In genomic region chr6:124719354-124719978, GRCm38 (mm10) we compare ENCODE assay signal across 10 mouse cellular contexts. TPM values are rescaled to one million over a fixed set of nuclear protein-coding genes. Genes with fewer than 3 reads are reported as not detected.
DNase-seq lines count a peak whose midpoint lies in the region; ATAC-seq and TF ChIP-seq lines count a peak whose summit lies in the region.
"Had no signal": no experiment of that assay in that cellular context is flagged by ENCODE, and none has a peak within 500 bp of the region (broad histone marks: within the 10 kb centered on the region; RNA-seq: fewer than 3 reads in every experiment).

No protein-coding gene starts in this region.

- H3K27ac ChIP-seq in hindbrain, embryonic 12.5 days = no peak overlapping the region
- H3K27ac ChIP-seq in hindbrain, embryonic 11.5 days (ENCODE audit: low read depth, low read length) = no peak overlapping the region
- H3K27ac ChIP-seq in embryonic facial prominence, embryonic 13.5 days = peak overlapping the region; percentile 73
- peak overlapping the region; percentile 32; the same call in 1 of the 2 replicates for H3K27ac ChIP-seq in liver, adult 2 months (replicated peaks; ENCODE audit: insufficient read depth, low read depth, low read length)
- H3K27ac ChIP-seq in hindbrain, embryonic 14.5 days = no peak overlapping the region

- 0 out of 2 replicates have a peak overlapping the region, but pooled peaks have one; percentile 8 for H3K4me2 ChIP-seq in hindbrain, embryonic 12.5 days (replicated peaks)
- H3K4me2 ChIP-seq in hindbrain, embryonic 11.5 days (replicated peaks; ENCODE audit: low read depth, low read length) = no peak overlapping the region
- peak overlapping the region; percentile 49 for H3K4me2 ChIP-seq in embryonic facial prominence, embryonic 13.5 days
- H3K4me2 ChIP-seq in hindbrain, embryonic 14.5 days (replicated peaks) = no peak overlapping the region

- TF ChIP-seq POLR2A in liver, adult 2 months (IDR thresholded peaks at IDR 0.05; ENCODE audit: extremely low read depth, insufficient read depth, low read length) = no peak

- no peak for DNase-seq in hindbrain, embryonic 11.5 days (ENCODE audit: low spot score)
- DNase-seq in ES-CJ7 (ENCODE audit: low read depth, low spot score) = peak; percentile 59
- DNase-seq in liver, adult 2 months (ENCODE audit: extremely low read depth, low read depth, low spot score) = peak; percentile 92
- DNase-seq in Muller cell, postnatal 12 days (ENCODE audit: inconsistent ontology term) = no peak
- no peak for DNase-seq in hindbrain, embryonic 14.5 days (ENCODE audit: low spot score)

- peaks cover 3% of the 10 kb centered on the region; the same call in 1 of the 2 replicates for H3K4me1 ChIP-seq in hindbrain, embryonic 12.5 days
- no peaks in the 10 kb centered on the region for H3K4me1 ChIP-seq in hindbrain, embryonic 11.5 days (replicated peaks; ENCODE audit: control insufficient read depth, insufficient read depth, low read length)
- 0 out of 2 replicates have a peak, but pooled peaks cover 7% of the 10 kb centered on the region for H3K4me1 ChIP-seq in embryonic facial prominence, embryonic 13.5 days
- H3K4me1 ChIP-seq in liver, adult 2 months (ENCODE audit: control insufficient read depth, insufficient read depth, low read length) = peaks cover 10% of the 10 kb centered on the region
- H3K4me1 ChIP-seq in hindbrain, embryonic 14.5 days (replicated peaks; ENCODE audit: control insufficient read depth, insufficient read depth, low read length) = no peaks in the 10 kb centered on the region

- H3K27me3 ChIP-seq in hindbrain, embryonic 12.5 days = no peaks in the 10 kb centered on the region
- H3K27me3 ChIP-seq in hindbrain, embryonic 11.5 days (ENCODE audit: control insufficient read depth, insufficient read depth, low read length) = no peaks in the 10 kb centered on the region
- H3K27me3 ChIP-seq in embryonic facial prominence, embryonic 13.5 days = no peaks in the 10 kb centered on the region
- no peaks in the 10 kb centered on the region for H3K27me3 ChIP-seq in liver, adult 2 months (ENCODE audit: control insufficient read depth, insufficient read depth, low read length)
- no peaks in the 10 kb centered on the region for H3K27me3 ChIP-seq in hindbrain, embryonic 14.5 days (ENCODE audit: control insufficient read depth, insufficient read depth, low read length)

- peak overlapping the region; percentile 27; the same call in 1 of the 2 replicates for H3K9ac ChIP-seq in hindbrain, embryonic 12.5 days
- no peak overlapping the region for H3K9ac ChIP-seq in hindbrain, embryonic 11.5 days (ENCODE audit: low read depth, low read length)
- peak overlapping the region; percentile 65 for H3K9ac ChIP-seq in embryonic facial prominence, embryonic 13.5 days
- no peak overlapping the region for H3K9ac ChIP-seq in liver, adult 2 months (ENCODE audit: low read depth, low read length)
- H3K9ac ChIP-seq in hindbrain, embryonic 14.5 days = no peak overlapping the region

- H3K36me3 ChIP-seq in hindbrain, embryonic 12.5 days = peaks cover 34% of the 10 kb centered on the region
- peaks cover 13% of the 10 kb centered on the region for H3K36me3 ChIP-seq in hindbrain, embryonic 11.5 days (ENCODE audit: control insufficient read depth, insufficient read depth, low read length)
- peaks cover 31% of the 10 kb centered on the region for H3K36me3 ChIP-seq in embryonic facial prominence, embryonic 13.5 days
- H3K36me3 ChIP-seq in liver, adult 2 months (ENCODE audit: control insufficient read depth, insufficient read depth, low read length) = peaks cover 15% of the 10 kb centered on the region
- H3K36me3 ChIP-seq in hindbrain, embryonic 14.5 days (replicated peaks; ENCODE audit: control insufficient read depth, insufficient read depth) = peaks cover 30% of the 10 kb centered on the region

- 69% methylated on average over 7 of the region's 7 CpGs for WGBS in hindbrain, embryonic 12.5 days
- WGBS in hindbrain, embryonic 11.5 days = 67% methylated on average over 6 of the region's 7 CpGs
- 58% methylated on average over 7 of the region's 7 CpGs for WGBS in embryonic facial prominence, embryonic 13.5 days
- WGBS in liver, adult 2 months = 45% methylated on average over 7 of the region's 7 CpGs
- 72% methylated on average over 7 of the region's 7 CpGs for WGBS in hindbrain, embryonic 14.5 days

- H3K4me3 ChIP-seq in hindbrain, embryonic 12.5 days = no peak overlapping the region
- no peak overlapping the region for H3K4me3 ChIP-seq in hindbrain, embryonic 11.5 days (ENCODE audit: low read depth, low read length)
- H3K4me3 ChIP-seq in embryonic facial prominence, embryonic 13.5 days = peak overlapping the region; percentile 39
- H3K4me3 ChIP-seq in liver, adult 2 months (ENCODE audit: insufficient read depth, low read depth, low read length) = no peak overlapping the region
- no peak overlapping the region for H3K4me3 ChIP-seq in hindbrain, embryonic 14.5 days (replicated peaks; ENCODE audit: low read length)

- H3K79me2 ChIP-seq in liver, adult 2 months (ENCODE audit: control insufficient read depth, insufficient read depth, low read length) = no peaks in the 10 kb centered on the region

- H3K9me3 ChIP-seq in hindbrain, embryonic 12.5 days (replicated peaks) = no peaks in the 10 kb centered on the region
- H3K9me3 ChIP-seq in hindbrain, embryonic 11.5 days (ENCODE audit: control insufficient read depth, low read length) = no peaks in the 10 kb centered on the region
- no peaks in the 10 kb centered on the region for H3K9me3 ChIP-seq in embryonic facial prominence, embryonic 13.5 days
- H3K9me3 ChIP-seq in hindbrain, embryonic 14.5 days (ENCODE audit: control insufficient read depth, low read length) = no peaks in the 10 kb centered on the region

- no peak for TF ChIP-seq CTCF in liver, adult 2 months (IDR thresholded peaks at IDR 0.05; ENCODE audit: low read depth, low read length)

- ATAC-seq in hindbrain, embryonic 12.5 days (ENCODE audit: low FRiP score) = no peak
- ATAC-seq in hindbrain, embryonic 11.5 days (ENCODE audit: low FRiP score) = no peak
- no peak for ATAC-seq in embryonic facial prominence, embryonic 13.5 days (ENCODE audit: insufficient number of reproducible peaks, insufficient read depth, low FRiP score, low TSS enrichment, low read depth)
- ATAC-seq in cerebellum, adult (ENCODE audit: insufficient number of reproducible peaks, low FRiP score, low TSS enrichment) = no peak
- no peak for ATAC-seq in hindbrain, embryonic 14.5 days (ENCODE audit: low FRiP score)

RNA-seq across cellular contexts. Expression of gene Phb2, which starts 7.3 kb away (rescaled TPM):
- polyA plus RNA-seq in hindbrain, embryonic 12.5 days (2016; fragmentation: Nextera tagmentation; extraction: Ambion mirVana) = 291 and 292 TPM in 2 replicates
- 318 and 336 TPM in 2 replicates for polyA plus RNA-seq in hindbrain, embryonic 11.5 days (2014; fragmentation: Nextera tagmentation; extraction: Ambion mirVana)
- 337 and 351 TPM in 2 replicates for polyA plus RNA-seq in embryonic facial prominence, embryonic 13.5 days (2015; fragmentation: Nextera tagmentation; extraction: Ambion mirVana)
- total RNA-seq in liver, adult 2 months (2014; rRNA removed) = 140 and 151 TPM in 2 replicates
- 209 and 210 TPM in 2 replicates for polyA plus RNA-seq in liver, adult 2 months (2012; rRNA removed)
- polyA plus RNA-seq in hindbrain, embryonic 14.5 days (2014; fragmentation: Nextera tagmentation; extraction: Ambion mirVana) = 241 and 242 TPM in 2 replicates

RNA-seq across cellular contexts. Expression of gene Emg1, which starts 7.5 kb away (rescaled TPM):
- polyA plus RNA-seq in hindbrain, embryonic 12.5 days (2016; fragmentation: Nextera tagmentation; extraction: Ambion mirVana) = 131 and 138 TPM in 2 replicates
- 196 and 203 TPM in 2 replicates for polyA plus RNA-seq in hindbrain, embryonic 11.5 days (2014; fragmentation: Nextera tagmentation; extraction: Ambion mirVana)
- 199 and 214 TPM in 2 replicates for polyA plus RNA-seq in embryonic facial prominence, embryonic 13.5 days (2015; fragmentation: Nextera tagmentation; extraction: Ambion mirVana)
- 97.4 and 99.6 TPM in 2 replicates for total RNA-seq in liver, adult 2 months (2014; rRNA removed)
- 46.0 and 56.3 TPM in 2 replicates for polyA plus RNA-seq in liver, adult 2 months (2012; rRNA removed)
- 91.4 and 94.1 TPM in 2 replicates for polyA plus RNA-seq in hindbrain, embryonic 14.5 days (2014; fragmentation: Nextera tagmentation; extraction: Ambion mirVana)

RNA-seq across cellular contexts. Expression of gene Ptpn6, which starts 19.0 kb away (rescaled TPM):
- 5.6 TPM in 2 replicates for polyA plus RNA-seq in hindbrain, embryonic 12.5 days (2016; fragmentation: Nextera tagmentation; extraction: Ambion mirVana)
- 7.1 and 7.9 TPM in 2 replicates for polyA plus RNA-seq in hindbrain, embryonic 11.5 days (2014; fragmentation: Nextera tagmentation; extraction: Ambion mirVana)
- polyA plus RNA-seq in embryonic facial prominence, embryonic 13.5 days (2015; fragmentation: Nextera tagmentation; extraction: Ambion mirVana) = 9.2 and 13.9 TPM in 2 replicates
- total RNA-seq in liver, adult 2 months (2014; rRNA removed) = 16.7 and 19.7 TPM in 2 replicates
- 17.3 and 17.8 TPM in 2 replicates for polyA plus RNA-seq in liver, adult 2 months (2012; rRNA removed)
- 3.5 and 4.3 TPM in 2 replicates for polyA plus RNA-seq in hindbrain, embryonic 14.5 days (2014; fragmentation: Nextera tagmentation; extraction: Ambion mirVana)

RNA-seq across cellular contexts. Expression of gene Grcc10, which starts 21.7 kb away (rescaled TPM):
- polyA plus RNA-seq in hindbrain, embryonic 12.5 days (2016; fragmentation: Nextera tagmentation; extraction: Ambion mirVana) = 519 and 565 TPM in 2 replicates
- 553 and 590 TPM in 2 replicates for polyA plus RNA-seq in hindbrain, embryonic 11.5 days (2014; fragmentation: Nextera tagmentation; extraction: Ambion mirVana)
- polyA plus RNA-seq in embryonic facial prominence, embryonic 13.5 days (2015; fragmentation: Nextera tagmentation; extraction: Ambion mirVana) = 487 and 605 TPM in 2 replicates
- total RNA-seq in liver, adult 2 months (2014; rRNA removed) = 125 and 140 TPM in 2 replicates
- 203 and 216 TPM in 2 replicates for polyA plus RNA-seq in liver, adult 2 months (2012; rRNA removed)
- polyA plus RNA-seq in hindbrain, embryonic 14.5 days (2014; fragmentation: Nextera tagmentation; extraction: Ambion mirVana) = 616 and 701 TPM in 2 replicates

RNA-seq across cellular contexts. Expression of gene Gm45234, which starts 36.4 kb away (rescaled TPM):
- polyA plus RNA-seq in hindbrain, embryonic 12.5 days (2016; fragmentation: Nextera tagmentation; extraction: Ambion mirVana) = not detected in 2 replicates
- polyA plus RNA-seq in hindbrain, embryonic 11.5 days (2014; fragmentation: Nextera tagmentation; extraction: Ambion mirVana) = not detected in 2 replicates
- polyA plus RNA-seq in embryonic facial prominence, embryonic 13.5 days (2015; fragmentation: Nextera tagmentation; extraction: Ambion mirVana) = 0.33 TPM in 1 of 2 replicates, not detected in the other
- not detected in 2 replicates for total RNA-seq in liver, adult 2 months (2014; rRNA removed)
- not detected in 2 replicates for polyA plus RNA-seq in liver, adult 2 months (2012; rRNA removed)
- not detected in 2 replicates for polyA plus RNA-seq in hindbrain, embryonic 14.5 days (2014; fragmentation: Nextera tagmentation; extraction: Ambion mirVana)
- total RNA-seq: left cerebral cortex, adult 8-10 months had no signal
- polyA plus RNA-seq: neural tube, embryonic 14.5 days had no signal

Comparison
In these comparisons a context has a peak if more than half of its experiments do, and no peak if none do; other contexts are left out.
1. H3K4me2 ChIP-seq: peak in hindbrain, embryonic 12.5 days (single experiment) and embryonic facial prominence, embryonic 13.5 days (single experiment); none in hindbrain, embryonic 11.5 days (single experiment) and hindbrain, embryonic 14.5 days (single experiment).
2. H3K9ac ChIP-seq: peak in hindbrain, embryonic 12.5 days (single experiment) and embryonic facial prominence, embryonic 13.5 days (single experiment); none in hindbrain, embryonic 11.5 days (single experiment), liver, adult 2 months (single experiment) and hindbrain, embryonic 14.5 days (single experiment).
3. H3K27ac ChIP-seq: peak in embryonic facial prominence, embryonic 13.5 days (single experiment) and liver, adult 2 months (single experiment); none in hindbrain, embryonic 12.5 days (single experiment), hindbrain, embryonic 11.5 days (single experiment) and hindbrain, embryonic 14.5 days (single experiment).
4. DNase-seq: peak in ES-CJ7 (single experiment) and liver, adult 2 months (single experiment); none in hindbrain, embryonic 11.5 days (single experiment), Muller cell, postnatal 12 days (single experiment) and hindbrain, embryonic 14.5 days (single experiment).